Mouse (Mus musculus): ENCODE data around the gene Apol9b.

- TF ChIP-seq CTCF (IDR thresholded peaks at IDR 0.05; ENCODE audit: extremely low read depth, insufficient read depth, low read length) (no peak), POLR2A (IDR thresholded peaks at IDR 0.05; ENCODE audit: extremely low read depth, insufficient read depth, low read length) (no peak)
Observed at GRCm38 (mm10) chr15:77774303-77774702, 45.5 kb downstream of the Apol9b start.
